Mouse (Mus musculus): ENCODE measurements at regions not wholly inside any gene's neighbourhood (a gene's known extent, or its start where the extent isn't known, plus 50 kb on each side); places are given as distances from the start of the nearest gene placed in this dataset.

DNA sequence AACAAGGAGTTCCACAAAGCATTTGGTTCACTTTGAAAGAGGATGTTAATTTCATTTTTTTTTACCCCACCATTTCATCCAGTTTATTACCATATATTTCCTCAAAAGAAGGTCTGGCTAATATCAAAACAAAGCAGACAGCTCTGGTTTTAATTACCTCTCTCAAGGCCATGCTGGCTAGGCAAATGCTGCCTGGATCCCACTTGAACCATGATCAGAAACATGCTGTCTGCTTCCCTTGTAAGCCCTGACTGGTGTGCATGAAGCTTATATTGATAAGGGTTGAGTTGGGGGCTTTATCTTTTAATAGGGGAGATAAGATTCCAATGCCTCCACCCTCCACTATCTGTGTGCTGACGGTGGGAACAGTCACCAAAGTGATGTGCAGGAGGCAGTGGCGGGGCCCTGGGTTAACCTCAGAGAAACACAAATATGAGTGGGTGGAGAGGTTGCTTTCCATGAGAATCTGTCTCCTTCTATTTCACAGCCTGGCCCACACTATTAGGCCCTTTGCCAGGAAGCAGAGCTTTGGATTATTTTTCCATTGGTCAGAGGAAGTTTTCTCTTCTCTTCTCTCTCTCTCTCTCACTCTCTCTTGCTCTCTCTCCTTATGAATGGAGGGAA is 194.4 kb downstream of the Ets1 start:
- TF ChIP-seq CTCF (IDR thresholded peaks at IDR 0.05; ENCODE audit: low read depth) (no peak), EP300 (IDR thresholded peaks at IDR 0.05; ENCODE audit: low read depth) (no peak)

Measured in liver, postnatal 0 days (tissue).